8 mouse cellular contexts compared by ENCODE assay signal in the genomic region with DNA sequence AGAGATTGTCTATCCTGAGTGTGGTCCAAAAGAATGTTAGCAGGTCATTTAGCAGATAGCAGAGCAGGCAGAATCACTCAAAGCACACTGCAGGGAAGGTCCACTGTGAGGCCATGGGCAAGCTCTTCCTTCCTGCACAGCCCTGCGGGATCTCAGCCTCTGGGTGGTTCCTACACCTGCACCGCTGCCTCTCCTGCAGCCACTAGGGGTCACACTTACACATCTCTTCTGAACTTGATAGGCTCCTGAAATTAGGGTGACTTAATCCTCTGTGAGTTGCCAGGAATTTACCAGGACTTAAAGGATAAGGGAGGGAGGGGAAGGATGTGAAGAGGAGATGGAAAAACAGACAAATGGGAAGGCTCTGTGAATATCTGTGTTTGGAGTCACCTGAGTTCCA.
A peak's percentile ranks its signal among the peaks of the same experiment; 100 is the strongest.
DNase-seq lines count a peak whose midpoint lies in the region; ATAC-seq lines count a peak whose summit lies in the region.

No protein-coding gene starts in this region.

- no peak overlapping the region for H3K4me2 ChIP-seq in liver, embryonic 12.5 days
- H3K4me2 ChIP-seq in kidney, embryonic 16.5 days (replicated peaks; ENCODE audit: low read depth, low read length): no peak overlapping the region
- H3K4me2 ChIP-seq in limb, embryonic 13.5 days (replicated peaks): no peak overlapping the region

- no peaks in the 10 kb centered on the region for H3K9me3 ChIP-seq in liver, embryonic 12.5 days (replicated peaks)
- H3K9me3 ChIP-seq in kidney, embryonic 16.5 days (ENCODE audit: low read length): no peaks in the 10 kb centered on the region
- no peaks in the 10 kb centered on the region for H3K9me3 ChIP-seq in limb, embryonic 13.5 days

- no peaks in the 10 kb centered on the region for H3K27me3 ChIP-seq in liver, embryonic 12.5 days (replicated peaks)
- H3K27me3 ChIP-seq in kidney, embryonic 16.5 days (ENCODE audit: insufficient read depth, low read length): no peaks in the 10 kb centered on the region
- no peaks in the 10 kb centered on the region for H3K27me3 ChIP-seq in limb, embryonic 13.5 days

- no peak overlapping the region for H3K4me3 ChIP-seq in liver, embryonic 12.5 days
- H3K4me3 ChIP-seq in kidney, embryonic 16.5 days (ENCODE audit: low read length): no peak overlapping the region
- H3K4me3 ChIP-seq in limb, embryonic 13.5 days: no peak overlapping the region

- H3K4me1 ChIP-seq in liver, embryonic 12.5 days: no peaks in the 10 kb centered on the region
- no peaks in the 10 kb centered on the region for H3K4me1 ChIP-seq in kidney, embryonic 16.5 days (ENCODE audit: insufficient read depth, low read length)
- H3K4me1 ChIP-seq in limb, embryonic 13.5 days: no peaks in the 10 kb centered on the region

- no peak overlapping the region for H3K27ac ChIP-seq in liver, embryonic 12.5 days
- H3K27ac ChIP-seq in kidney, embryonic 16.5 days (ENCODE audit: low read length): no peak overlapping the region
- no peak overlapping the region for H3K27ac ChIP-seq in limb, embryonic 13.5 days

- no peak for ATAC-seq in liver, embryonic 12.5 days
- ATAC-seq in granulocyte monocyte progenitor cell, adult 5-6 weeks (replicated peaks; ENCODE audit: poor library complexity, severe bottlenecking): peak; percentile 82
- 0 out of 2 replicates have a peak, but pooled peaks have one; percentile 55 for ATAC-seq in kidney, embryonic 16.5 days (ENCODE audit: low FRiP score, low TSS enrichment)
- ATAC-seq in limb, embryonic 13.5 days (ENCODE audit: low FRiP score, low read depth): 0 out of 2 replicates have a peak, but pooled peaks have one; percentile 24
- 0 out of 2 replicates have a peak, but pooled peaks have one; percentile 22 for ATAC-seq in monocyte, adult 5-6 weeks (replicated peaks; ENCODE audit: insufficient number of reproducible peaks, low FRiP score, low TSS enrichment, poor library complexity, severe bottlenecking)

- no peak overlapping the region for H3K9ac ChIP-seq in liver, embryonic 12.5 days
- no peak overlapping the region for H3K9ac ChIP-seq in kidney, embryonic 16.5 days (replicated peaks; ENCODE audit: low read length)
- H3K9ac ChIP-seq in limb, embryonic 13.5 days: no peak overlapping the region

- peak; percentile 19 for DNase-seq in liver
- peak; percentile 55 to 56 for DNase-seq in cerebellum, postnatal 36 days
- DNase-seq in testis, postnatal 14 days (ENCODE audit: low spot score): peak; percentile 20

- no peaks in the 10 kb centered on the region for H3K36me3 ChIP-seq in liver, embryonic 12.5 days
- H3K36me3 ChIP-seq in kidney, embryonic 16.5 days (ENCODE audit: insufficient read depth, low read length): no peaks in the 10 kb centered on the region
- H3K36me3 ChIP-seq in limb, embryonic 13.5 days: no peaks in the 10 kb centered on the region

- 2% methylated on average over 2 of the region's 2 CpGs for WGBS in liver, embryonic 12.5 days (ENCODE audit: insufficient replicate concordance)
- 0% methylated on average over 2 of the region's 2 CpGs for WGBS in kidney, embryonic 16.5 days
- 5% methylated on average over 2 of the region's 2 CpGs for WGBS in limb, embryonic 13.5 days
